Mouse (Mus musculus): Measurements from ENCODE around the gene Gna13. TPM values are rescaled to one million over a fixed set of nuclear protein-coding genes. Genes with fewer than 3 reads are reported as not detected.

The Gna13 gene
- total and polyA plus RNA-seq, 3 experiments, result 51.0 to 102 (median 56.6) TPM

DNA sequence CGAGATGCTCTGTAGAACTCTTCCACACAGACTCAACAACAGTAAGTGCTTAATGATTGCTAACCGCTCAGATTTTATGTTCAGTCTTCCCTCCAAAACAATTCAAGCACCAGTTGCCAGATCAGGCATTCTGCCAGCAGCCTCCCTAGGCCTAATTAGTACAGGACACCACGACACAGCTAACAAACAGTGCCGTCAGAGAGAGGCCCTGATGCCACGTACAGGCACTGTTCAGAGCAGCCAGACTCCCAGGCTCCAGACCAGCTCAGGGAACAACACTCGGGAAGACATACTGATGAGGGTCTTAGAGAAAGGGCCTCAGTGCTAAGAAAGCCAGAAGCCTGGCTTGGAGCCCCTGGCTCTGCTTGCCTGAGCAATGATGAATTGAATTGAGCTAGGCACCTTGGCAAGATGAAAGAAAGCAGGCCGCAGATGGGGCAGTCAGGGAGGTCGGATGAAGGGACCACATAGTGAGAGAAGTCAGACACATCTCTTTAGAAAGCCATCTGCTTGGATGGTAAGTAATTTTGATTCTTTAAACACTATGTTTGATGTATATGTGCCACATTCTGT lies 42.2 kb upstream of the Gna13 start:
- H3K4me1 ChIP-seq (ENCODE audit: control insufficient read depth in 1 of 2, insufficient read depth in 2 of 2, low read length in 2 of 2), result no peaks in the 10 kb centered on the region
- H3K27ac ChIP-seq (ENCODE audit: control insufficient read depth, low read depth, low read length), result no peak overlapping the region
- no peaks in the 10 kb centered on the region for H3K27me3 ChIP-seq (ENCODE audit: control insufficient read depth in 1 of 2, insufficient read depth in 2 of 2, low read length in 2 of 2)
- H3K9ac ChIP-seq (ENCODE audit: control insufficient read depth, low read depth, low read length, poor library complexity, severe bottlenecking), result no peak overlapping the region
- no peaks in the 10 kb centered on the region for H3K79me2 ChIP-seq (ENCODE audit: control insufficient read depth, insufficient read depth, low read length, poor library complexity)
- H3K9me3 ChIP-seq (replicated peaks; ENCODE audit: insufficient read depth, low read length), result no peaks in the 10 kb centered on the region
- H3K4me3 ChIP-seq (ENCODE audit: control insufficient read depth in 1 of 2, insufficient read depth in 1 of 2, low read depth in 2 of 2, low read length in 2 of 2), result no peak overlapping the region
- no peak for DNase-seq (ENCODE audit: low read depth, low spot score)
- no peaks in the 10 kb centered on the region for H3K36me3 ChIP-seq (ENCODE audit: control insufficient read depth in 1 of 2, insufficient read depth in 2 of 2, low read length in 2 of 2)
- TF ChIP-seq MYB (IDR thresholded peaks at IDR 0.05; ENCODE audit: low read depth, low read length), result no peak
- no peak for TF ChIP-seq POLR2AphosphoS2 (IDR thresholded peaks at IDR 0.05; ENCODE audit: low read length)
- no peak for TF ChIP-seq MXI1 (IDR thresholded peaks at IDR 0.05; ENCODE audit: low read depth, low read length)
- no peak for TF ChIP-seq MAFK (IDR thresholded peaks at IDR 0.05; ENCODE audit: borderline replicate concordance, low read depth, low read length)
- no peak for TF ChIP-seq ZKSCAN1 (IDR thresholded peaks at IDR 0.05; ENCODE audit: low read depth, low read length)
- no peak for TF ChIP-seq RCOR1 (IDR thresholded peaks at IDR 0.05; ENCODE audit: low read depth, low read length)
- no peak for TF ChIP-seq CTCF (IDR thresholded peaks at IDR 0.05 in 2 of 3, conservative IDR thresholded peaks at IDR 0.05 in 1 of 3; ENCODE audit: control insufficient read depth in 1 of 3, insufficient read depth in 1 of 3, low read depth in 2 of 3, low read length in 3 of 3, poor library complexity in 1 of 3, severe bottlenecking in 1 of 3)
- no peak for TF ChIP-seq TCF12 (IDR thresholded peaks at IDR 0.05; ENCODE audit: low read depth, low read length)
- TF ChIP-seq SMC3 (IDR thresholded peaks at IDR 0.05; ENCODE audit: low read depth, low read length), result no peak
- no peak for TF ChIP-seq HCFC1 (IDR thresholded peaks at IDR 0.05; ENCODE audit: low read depth, low read length)
- TF ChIP-seq UBTF (IDR thresholded peaks at IDR 0.05; ENCODE audit: borderline replicate concordance, insufficient read depth, low read depth, low read length), result no peak
- no peak for TF ChIP-seq NRF1 (IDR thresholded peaks at IDR 0.05; ENCODE audit: insufficient read depth, low read depth, low read length, poor library complexity, severe bottlenecking)
- TF ChIP-seq TAL1 (IDR thresholded peaks at IDR 0.05; ENCODE audit: low read length), result no peak
- TF ChIP-seq USF1 (IDR thresholded peaks at IDR 0.05; ENCODE audit: low read depth, low read length), result no peak
- no peak for TF ChIP-seq MEF2A (IDR thresholded peaks at IDR 0.05; ENCODE audit: extremely low read depth, insufficient replicate concordance, low read depth, low read length, poor library complexity, severe bottlenecking)
- no peak for TF ChIP-seq RAD21 (IDR thresholded peaks at IDR 0.05; ENCODE audit: low read depth, low read length)
- TF ChIP-seq ETS1 (IDR thresholded peaks at IDR 0.05; ENCODE audit: low read depth, low read length), result no peak
- no peak for TF ChIP-seq MAX (IDR thresholded peaks at IDR 0.05; ENCODE audit: low read length)

DNA sequence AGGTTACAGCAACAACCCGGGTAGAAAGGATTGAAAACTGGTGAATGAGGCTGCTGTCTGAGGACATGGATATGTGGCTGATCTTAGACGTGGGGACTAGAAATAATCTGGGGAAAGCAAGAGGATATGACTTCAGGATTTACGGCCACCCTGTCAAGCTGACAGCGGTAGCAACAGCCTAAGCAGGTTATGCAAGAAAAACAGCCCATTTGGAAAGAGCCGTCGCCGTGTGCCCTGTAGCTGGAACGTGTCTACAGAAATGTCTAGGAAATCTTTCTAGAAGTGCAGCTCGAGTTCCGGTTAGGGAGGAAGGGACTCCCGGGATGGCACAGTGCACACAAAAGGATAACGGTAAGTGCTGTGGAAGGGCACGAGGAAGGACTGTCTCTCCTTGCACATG lies 36.4 kb upstream of the Gna13 start:
- H3K36me3 ChIP-seq (ENCODE audit: control insufficient read depth in 1 of 2, insufficient read depth in 2 of 2, low read length in 2 of 2), result peaks cover 0 to 2% of the 10 kb centered on the region in 2 experiments; a peak in 1 of 4 replicates
- no peak for DNase-seq (ENCODE audit: low read depth, low spot score)
- H3K9me3 ChIP-seq (replicated peaks; ENCODE audit: insufficient read depth, low read length), result no peaks in the 10 kb centered on the region
- H3K79me2 ChIP-seq (ENCODE audit: control insufficient read depth, insufficient read depth, low read length, poor library complexity), result no peaks in the 10 kb centered on the region
- no peak overlapping the region for H3K27ac ChIP-seq (ENCODE audit: control insufficient read depth, low read depth, low read length)
- peaks cover 0 to 5% of the 10 kb centered on the region in 2 experiments; a peak in 2 of 4 replicates for H3K4me1 ChIP-seq (ENCODE audit: control insufficient read depth in 1 of 2, insufficient read depth in 2 of 2, low read length in 2 of 2)
- TF ChIP-seq ELF1 (IDR thresholded peaks at IDR 0.05; ENCODE audit: low read depth, low read length), result no peak
- no peak for TF ChIP-seq MAX (IDR thresholded peaks at IDR 0.05; ENCODE audit: low read length)
- no peak for TF ChIP-seq POLR2AphosphoS2 (IDR thresholded peaks at IDR 0.05; ENCODE audit: low read length)
- no peak for TF ChIP-seq ETS1 (IDR thresholded peaks at IDR 0.05; ENCODE audit: low read depth, low read length)
- TF ChIP-seq MYC (IDR thresholded peaks at IDR 0.05; ENCODE audit: low read depth, low read length), result no peak
- no peak for TF ChIP-seq POLR2AphosphoS5 (IDR thresholded peaks at IDR 0.05; ENCODE audit: borderline replicate concordance, low read depth, low read length)
- TF ChIP-seq BHLHE40 (IDR thresholded peaks at IDR 0.05; ENCODE audit: borderline replicate concordance, low read depth, low read length), result no peak
- no peak overlapping the region for H3K9ac ChIP-seq (ENCODE audit: control insufficient read depth, low read depth, low read length, poor library complexity, severe bottlenecking)
- H3K27me3 ChIP-seq (ENCODE audit: control insufficient read depth in 1 of 2, insufficient read depth in 2 of 2, low read length in 2 of 2), result no peaks in the 10 kb centered on the region
- no peak overlapping the region for H3K4me3 ChIP-seq (ENCODE audit: control insufficient read depth in 1 of 2, insufficient read depth in 1 of 2, low read depth in 2 of 2, low read length in 2 of 2)

Measured in MEL (cell line).